Mouse (Mus musculus): ENCODE measurements around the gene Anxa11. TPM values are rescaled to one million over a fixed set of nuclear protein-coding genes. Genes with fewer than 3 reads are reported as not detected.
"Not testable (repeated sequence)": the region's sequence is repeated elsewhere in the genome, so short reads cannot be mapped to it uniquely, and the experiment has no call there.

The Anxa11 gene
- polyA plus RNA-seq, 1 experiment from 2014 or later = 7.1 TPM

- Histone ChIP-seq H3K27me3 (ENCODE audit: control insufficient read depth, insufficient read depth, low read length) (peaks cover 16% of the 10 kb centered on the region), H3K4me1 (ENCODE audit: control insufficient read depth, insufficient read depth, low read length) (no peaks in the 10 kb centered on the region; the same call in 1 of the 2 replicates), H3K9ac (replicated peaks; ENCODE audit: low read length) (peak overlapping the region; percentile 58), H3K27ac (replicated peaks; ENCODE audit: low read depth, low read length) (no peak overlapping the region), H3K36me3 (replicated peaks; ENCODE audit: control insufficient read depth, insufficient read depth, low read depth, low read length) (no peaks in the 10 kb centered on the region), H3K4me2 (ENCODE audit: low read depth, low read length) (peak overlapping the region; percentile 96), H3K9me3 (replicated peaks; ENCODE audit: control insufficient read depth, low read length) (no peaks in the 10 kb centered on the region), H3K4me3 (ENCODE audit: low read depth, low read length) (peak overlapping the region; percentile 62)
- DNase-seq (ENCODE audit: low spot score) = no peak
- ATAC-seq (replicated peaks; ENCODE audit: insufficient number of reproducible peaks, low FRiP score, low TSS enrichment, low read depth) = peak; percentile 5; the same call in 1 of the 2 replicates
- 1% methylated on average over 12 of the region's 12 CpGs for WGBS
These were observed 690 bp downstream of the Anxa11 start for GRCm38 (mm10) chr14:25842688-25843003.

GRCm38 (mm10) chr14:25844372-25844771, 2.4 kb downstream of the Anxa11 start:
- Histone ChIP-seq H3K36me3 (replicated peaks; ENCODE audit: control insufficient read depth, insufficient read depth, low read depth, low read length) (no peaks in the 10 kb centered on the region), H3K4me3 (ENCODE audit: low read depth, low read length) (no peak overlapping the region), H3K27me3 (ENCODE audit: control insufficient read depth, insufficient read depth, low read length) (peaks cover 16% of the 10 kb centered on the region), H3K9me3 (replicated peaks; ENCODE audit: control insufficient read depth, low read length) (no peaks in the 10 kb centered on the region), H3K4me1 (ENCODE audit: control insufficient read depth, insufficient read depth, low read length) (no peaks in the 10 kb centered on the region; the same call in 1 of the 2 replicates), H3K27ac (replicated peaks; ENCODE audit: low read depth, low read length) (no peak overlapping the region), H3K4me2 (ENCODE audit: low read depth, low read length) (no peak overlapping the region), H3K9ac (replicated peaks; ENCODE audit: low read length) (no peak overlapping the region)
- no peak for ATAC-seq (replicated peaks; ENCODE audit: insufficient number of reproducible peaks, low FRiP score, low TSS enrichment, low read depth)
- DNase-seq (ENCODE audit: low spot score) = no peak
- 87% methylated on average over 4 of the region's 4 CpGs for WGBS

GRCm38 (mm10) chr14:25845832-25846383, 4.0 kb downstream of the Anxa11 start:
- no peaks in the 10 kb centered on the region for H3K36me3 ChIP-seq (replicated peaks; ENCODE audit: control insufficient read depth, insufficient read depth, low read depth, low read length)
- DNase-seq (ENCODE audit: low spot score) (no peak), ATAC-seq (replicated peaks; ENCODE audit: insufficient number of reproducible peaks, low FRiP score, low TSS enrichment, low read depth) (no peak)
- no peak overlapping the region for H3K4me3 ChIP-seq (ENCODE audit: low read depth, low read length)
- H3K27me3 ChIP-seq (ENCODE audit: control insufficient read depth, insufficient read depth, low read length) = peaks cover 13% of the 10 kb centered on the region
- 91% methylated on average over 6 of the region's 6 CpGs for WGBS
- H3K9me3 ChIP-seq (replicated peaks; ENCODE audit: control insufficient read depth, low read length) = no peaks in the 10 kb centered on the region
- H3K4me2 ChIP-seq (ENCODE audit: low read depth, low read length) = no peak overlapping the region
- H3K4me1 ChIP-seq (ENCODE audit: control insufficient read depth, insufficient read depth, low read length) = no peaks in the 10 kb centered on the region; the same call in 1 of the 2 replicates
- H3K9ac ChIP-seq (replicated peaks; ENCODE audit: low read length) = no peak overlapping the region
- no peak overlapping the region for H3K27ac ChIP-seq (replicated peaks; ENCODE audit: low read depth, low read length)

- Histone ChIP-seq H3K9ac (replicated peaks; ENCODE audit: low read length) (no peak overlapping the region), H3K4me2 (ENCODE audit: low read depth, low read length) (no peak overlapping the region), H3K9me3 (replicated peaks; ENCODE audit: control insufficient read depth, low read length) (no peaks in the 10 kb centered on the region), H3K36me3 (replicated peaks; ENCODE audit: control insufficient read depth, insufficient read depth, low read depth, low read length) (no peaks in the 10 kb centered on the region), H3K27me3 (ENCODE audit: control insufficient read depth, insufficient read depth, low read length) (peaks cover 13% of the 10 kb centered on the region), H3K4me3 (ENCODE audit: low read depth, low read length) (no peak overlapping the region), H3K27ac (replicated peaks; ENCODE audit: low read depth, low read length) (no peak overlapping the region), H3K4me1 (ENCODE audit: control insufficient read depth, insufficient read depth, low read length) (no peaks in the 10 kb centered on the region; the same call in 1 of the 2 replicates)
- WGBS = 88% methylated on average over 8 of the region's 8 CpGs
- DNase-seq (ENCODE audit: low spot score) (no peak), ATAC-seq (replicated peaks; ENCODE audit: insufficient number of reproducible peaks, low FRiP score, low TSS enrichment, low read depth) (no peak)
These were observed 4.6 kb downstream of the Anxa11 start for GRCm38 (mm10) chr14:25846516-25846915.

GRCm38 (mm10) chr14:25847660-25848059, 5.7 kb downstream of the Anxa11 start:
- Histone ChIP-seq H3K4me1 (ENCODE audit: control insufficient read depth, insufficient read depth, low read length) (no peaks in the 10 kb centered on the region; the same call in 1 of the 2 replicates), H3K9me3 (replicated peaks; ENCODE audit: control insufficient read depth, low read length) (no peaks in the 10 kb centered on the region), H3K36me3 (replicated peaks; ENCODE audit: control insufficient read depth, insufficient read depth, low read depth, low read length) (no peaks in the 10 kb centered on the region), H3K27ac (replicated peaks; ENCODE audit: low read depth, low read length) (no peak overlapping the region), H3K4me2 (ENCODE audit: low read depth, low read length) (no peak overlapping the region), H3K27me3 (ENCODE audit: control insufficient read depth, insufficient read depth, low read length) (peaks cover 7% of the 10 kb centered on the region), H3K4me3 (ENCODE audit: low read depth, low read length) (no peak overlapping the region), H3K9ac (replicated peaks; ENCODE audit: low read length) (no peak overlapping the region; the same call in 1 of the 2 replicates)
- no peak for DNase-seq (ENCODE audit: low spot score)
- WGBS = 32% methylated on average over 9 of the region's 9 CpGs
- no peak for ATAC-seq (replicated peaks; ENCODE audit: insufficient number of reproducible peaks, low FRiP score, low TSS enrichment, low read depth)

- Histone ChIP-seq H3K4me2 (ENCODE audit: low read depth, low read length) (no peak overlapping the region), H3K9ac (replicated peaks; ENCODE audit: low read length) (no peak overlapping the region; the same call in 1 of the 2 replicates), H3K36me3 (replicated peaks; ENCODE audit: control insufficient read depth, insufficient read depth, low read depth, low read length) (no peaks in the 10 kb centered on the region), H3K27me3 (ENCODE audit: control insufficient read depth, insufficient read depth, low read length) (peaks cover 1% of the 10 kb centered on the region; the same call in 1 of the 2 replicates), H3K4me1 (ENCODE audit: control insufficient read depth, insufficient read depth, low read length) (no peaks in the 10 kb centered on the region; the same call in 1 of the 2 replicates), H3K9me3 (replicated peaks; ENCODE audit: control insufficient read depth, low read length) (no peaks in the 10 kb centered on the region), H3K27ac (replicated peaks; ENCODE audit: low read depth, low read length) (no peak overlapping the region), H3K4me3 (ENCODE audit: low read depth, low read length) (no peak overlapping the region)
- DNase-seq (ENCODE audit: low spot score) = no peak
- WGBS = 85% methylated on average over 6 of the region's 6 CpGs
- ATAC-seq (replicated peaks; ENCODE audit: insufficient number of reproducible peaks, low FRiP score, low TSS enrichment, low read depth) = no peak
These were observed 6.3 kb downstream of the Anxa11 start for GRCm38 (mm10) chr14:25848237-25848636.

GRCm38 (mm10) chr14:25848708-25849107, 6.8 kb downstream of the Anxa11 start:
- 94% methylated on average over 3 of the region's 4 CpGs for WGBS
- not testable (repeated sequence) for H3K9me3 ChIP-seq (replicated peaks; ENCODE audit: control insufficient read depth, low read length); ATAC-seq (replicated peaks; ENCODE audit: insufficient number of reproducible peaks, low FRiP score, low TSS enrichment, low read depth)

GRCm38 (mm10) chr14:25850433-25850832, 8.5 kb downstream of the Anxa11 start:
- Histone ChIP-seq H3K4me2 (ENCODE audit: low read depth, low read length) (no peak overlapping the region), H3K4me1 (ENCODE audit: control insufficient read depth, insufficient read depth, low read length) (no peaks in the 10 kb centered on the region; the same call in 1 of the 2 replicates), H3K9ac (replicated peaks; ENCODE audit: low read length) (no peak overlapping the region), H3K36me3 (replicated peaks; ENCODE audit: control insufficient read depth, insufficient read depth, low read depth, low read length) (no peaks in the 10 kb centered on the region), H3K4me3 (ENCODE audit: low read depth, low read length) (no peak overlapping the region), H3K27ac (replicated peaks; ENCODE audit: low read depth, low read length) (no peak overlapping the region), H3K9me3 (replicated peaks; ENCODE audit: control insufficient read depth, low read length) (no peaks in the 10 kb centered on the region), H3K27me3 (ENCODE audit: control insufficient read depth, insufficient read depth, low read length) (no peaks in the 10 kb centered on the region)
- ATAC-seq (replicated peaks; ENCODE audit: insufficient number of reproducible peaks, low FRiP score, low TSS enrichment, low read depth) = no peak
- 92% methylated on average over 2 of the region's 2 CpGs for WGBS
- no peak for DNase-seq (ENCODE audit: low spot score)

More at GRCm38 (mm10) chr14:25848708-25849107, 6.8 kb downstream of the Anxa11 start:
- not testable (repeated sequence) for H3K4me2 ChIP-seq (ENCODE audit: low read depth, low read length); H3K27me3 ChIP-seq (ENCODE audit: control insufficient read depth, insufficient read depth, low read length); H3K9ac ChIP-seq (replicated peaks; ENCODE audit: low read length); H3K4me3 ChIP-seq (ENCODE audit: low read depth, low read length); DNase-seq (ENCODE audit: low spot score); H3K36me3 ChIP-seq (replicated peaks; ENCODE audit: control insufficient read depth, insufficient read depth, low read depth, low read length); H3K4me1 ChIP-seq (ENCODE audit: control insufficient read depth, insufficient read depth, low read length); H3K27ac ChIP-seq (replicated peaks; ENCODE audit: low read depth, low read length)

Measured in embryonic facial prominence, embryonic 11.5 days (tissue).